Mouse (Mus musculus) heart, postnatal 0 days (tissue): ENCODE results near the gene Exoc3l. TPM values are rescaled to one million over a fixed set of nuclear protein-coding genes. Genes with fewer than 3 reads are reported as not detected.
A peak's percentile ranks its signal among the peaks of the same experiment; 100 is the strongest.

Experiments
- ATAC-seq: fragments of 200-750 bp; cut with Nextera tagmentation; 2 replicates; pipeline ENCODE4 v1.8.0; 2017; ENCODE audit warnings: low read depth, moderate number of reproducible peaks, moderate library complexity; ENCODE audit not compliant: insufficient read depth
- DNase-seq: peaks from one replicate; pipeline ENCODE4 v3.0.0-alpha.2; 2016; ENCODE audit warnings: low spot score
- H3K27ac ChIP-seq: fragments of 300-500 bp; sonication (generic); 2 replicates; pipeline ENCODE4 v1.5.1; 2014; ENCODE audit warnings: low read depth, mild to moderate bottlenecking
- H3K27me3 ChIP-seq: fragments of 300-500 bp; sonication (generic); 2 replicates; pipeline ENCODE4 v1.6.1; 2014; ENCODE audit warnings: low read length, mixed read lengths; ENCODE audit not compliant: control insufficient read depth, insufficient read depth
- H3K36me3 ChIP-seq: fragments of 300-500 bp; sonication (generic); replicated peaks from 2 replicates; pipeline ENCODE4 v1.6.1; 2014; ENCODE audit warnings: low read length, mixed read lengths; ENCODE audit not compliant: control insufficient read depth, insufficient read depth
- H3K4me1 ChIP-seq: fragments of 300-500 bp; sonication (generic); 2 replicates; pipeline ENCODE4 v1.6.1; 2014; ENCODE audit warnings: antibody characterized with exemption; ENCODE audit not compliant: control insufficient read depth, insufficient read depth
- H3K4me2 ChIP-seq: fragments of 300-500 bp; sonication (generic); 2 replicates; pipeline ENCODE4 v1.6.1; 2014; ENCODE audit warnings: low read depth, mild to moderate bottlenecking, low read length, moderate library complexity
- H3K4me3 ChIP-seq: fragments of 300-500 bp; sonication (generic); 2 replicates; pipeline ENCODE4 v1.5.1; 2014; ENCODE audit warnings: low read depth, low read length
- H3K9ac ChIP-seq: fragments of 300-500 bp; sonication (generic); replicated peaks from 2 replicates; pipeline ENCODE4 v1.6.1; 2014; ENCODE audit warnings: low read depth, low read length, mixed read lengths
- H3K9me3 ChIP-seq: fragments of 300-500 bp; sonication (generic); replicated peaks from 2 replicates; pipeline ENCODE4 v1.6.1; 2016; ENCODE audit warnings: low read length; ENCODE audit not compliant: control insufficient read depth
- CTCF ChIP-seq: IDR thresholded peaks from 2 replicates; pipeline ENCODE4 v1.5.1; 2016; ENCODE audit warnings: antibody characterized with exemption, control low read depth, low read depth
- EP300 ChIP-seq: IDR thresholded peaks from 2 replicates; pipeline ENCODE4 v1.6.1; 2016; ENCODE audit warnings: antibody characterized with exemption, low read depth
- WGBS: fragments of 180-500 bp; shearing (Covaris S2); extraction: QIAGEN DNeasy Blood & Tissue Kit; methylation state at CpG from one replicate; pipeline ENCODE4 v1.1.7; 2014; 5-methylcytosine and 5-hydroxymethylcytosine counted together
- polyA plus RNA-seq: library from polyadenylated mRNA; unstranded; fragments of >200 nt; fragmentation: Nextera tagmentation; extraction: Ambion mirVana; gene quantifications from 2 replicates; pipeline ENCODE4 v1.2.1, GENCODE M21; 2015
- total RNA-seq: library from RNA; depleted of rRNA; stranded (reverse); fragments of >200 nt; gene quantifications from 2 replicates; pipeline ENCODE4 v1.2.3, GENCODE M21; 2014; ENCODE audit warnings: low replicate concordance

Exoc3l gene
- total and polyA plus RNA-seq, 2 experiments from 2014 or later = 9.5 to 10.6 TPM

GRCm38 (mm10) chr8:105276292-105277120, 19.4 kb downstream of the Exoc3l start:
- H3K4me1 ChIP-seq = peaks cover 21% of the 10 kb centered on the region
- ATAC-seq = peak; percentile 53

GRCm38 (mm10) chr8:105275840-105276239, 20.1 kb downstream of the Exoc3l start, which contains the start of gene Nol3:
Nol3 (plus strand) TSS chr8:105276140.
- peaks cover 21% of the 10 kb centered on the region for H3K4me1 ChIP-seq
- WGBS = 5% methylated on average over 10 of the region's 10 CpGs
- no peaks in the 10 kb centered on the region for H3K36me3 ChIP-seq
- no peak within 1 kb of the TSS for H3K27ac ChIP-seq
- ATAC-seq (no peak), DNase-seq (no peak)
- H3K9ac ChIP-seq = no peak within 1 kb of the TSS; the same call in 1 of the 2 replicates
- H3K9me3 ChIP-seq = no peaks in the 10 kb centered on the region
- H3K27me3 ChIP-seq = peaks cover 73% of the 10 kb centered on the region
- peak within 1 kb of the TSS; percentile 50 for H3K4me3 ChIP-seq
- H3K4me2 ChIP-seq = peak within 1 kb of the TSS; percentile 80
- TF ChIP-seq EP300 (no peak), CTCF (no peak)

More at GRCm38 (mm10) chr8:105276292-105277120, 19.4 kb downstream of the Exoc3l start:
- Histone ChIP-seq H3K9me3 (no peaks in the 10 kb centered on the region), H3K9ac (no peak overlapping the region; the same call in 1 of the 2 replicates), H3K4me3 (peak overlapping the region; percentile 50), H3K36me3 (no peaks in the 10 kb centered on the region), H3K27ac (no peak overlapping the region), H3K27me3 (peaks cover 66% of the 10 kb centered on the region), H3K4me2 (peak overlapping the region; percentile 80)
- DNase-seq = no peak
- 5% methylated on average over 30 of the region's 30 CpGs for WGBS
- TF ChIP-seq EP300 = no peak
- TF ChIP-seq CTCF = no peak

GRCm38 (mm10) chr8:105275387-105275786, 20.5 kb downstream of the Exoc3l start:
- no peak for DNase-seq
- TF ChIP-seq EP300 (no peak), CTCF (no peak)
- H3K4me1 ChIP-seq = peaks cover 24% of the 10 kb centered on the region
- no peak overlapping the region for H3K27ac ChIP-seq
- ATAC-seq = no peak
- peaks cover 77% of the 10 kb centered on the region for H3K27me3 ChIP-seq
- WGBS = 10% methylated on average over 11 of the region's 11 CpGs
- no peaks in the 10 kb centered on the region for H3K9me3 ChIP-seq
- H3K9ac ChIP-seq = no peak overlapping the region
- H3K4me3 ChIP-seq = peak overlapping the region; percentile 50
- peak overlapping the region; percentile 80 for H3K4me2 ChIP-seq
- H3K36me3 ChIP-seq = no peaks in the 10 kb centered on the region

GRCm38 (mm10) chr8:105270916-105271186, 25.1 kb downstream of the Exoc3l start:
- Histone ChIP-seq H3K9ac (no peak overlapping the region), H3K4me1 (peaks cover 18% of the 10 kb centered on the region; the same call in 1 of the 2 replicates), H3K36me3 (0 out of 2 replicates have a peak, but pooled peaks cover 4% of the 10 kb centered on the region), H3K4me2 (no peak overlapping the region), H3K27ac (no peak overlapping the region), H3K9me3 (no peaks in the 10 kb centered on the region), H3K27me3 (peaks cover 69% of the 10 kb centered on the region), H3K4me3 (no peak overlapping the region; the same call in 1 of the 2 replicates)
- WGBS = 9% methylated on average over 11 of the region's 11 CpGs
- ATAC-seq (no peak), DNase-seq (no peak)
- no peak for TF ChIP-seq EP300
- no peak for TF ChIP-seq CTCF

- DNase-seq = no peak
Measured at GRCm38 (mm10) chr8:105270101-105270915, 25.6 kb downstream of the Exoc3l start.

More at GRCm38 (mm10) chr8:105270101-105270915, 25.6 kb downstream of the Exoc3l start:
- peaks cover 15% of the 10 kb centered on the region; the same call in 1 of the 2 replicates for H3K4me1 ChIP-seq
- H3K4me3 ChIP-seq = peak overlapping the region; percentile 56
- H3K27ac ChIP-seq = no peak overlapping the region
- TF ChIP-seq EP300 (no peak), CTCF (no peak)
- H3K9ac ChIP-seq = no peak overlapping the region
- H3K9me3 ChIP-seq = no peaks in the 10 kb centered on the region
- WGBS = 12% methylated on average over 39 of the region's 39 CpGs
- ATAC-seq = no peak
- H3K36me3 ChIP-seq = 0 out of 2 replicates have a peak, but pooled peaks cover 4% of the 10 kb centered on the region
- peaks cover 66% of the 10 kb centered on the region for H3K27me3 ChIP-seq
- H3K4me2 ChIP-seq = peak overlapping the region; percentile 95
